Mouse (Mus musculus): ENCODE measurements around the gene Usp18. TPM values are rescaled to one million over a fixed set of nuclear protein-coding genes. Genes with fewer than 3 reads are reported as not detected.

Gene Usp18
- polyA plus RNA-seq, 1 experiment from 2014 or later, result 6.2 TPM

- 0 out of 2 replicates have a peak, but pooled peaks cover 5% of the 10 kb centered on the region for H3K9me3 ChIP-seq (ENCODE audit: control insufficient read depth, low read length)
- DNase-seq (no peak), ATAC-seq (ENCODE audit: low FRiP score, low TSS enrichment) (no peak)
- H3K27ac ChIP-seq (replicated peaks; ENCODE audit: low read depth, low read length), result no peak overlapping the region
- H3K9ac ChIP-seq (replicated peaks; ENCODE audit: low read length), result no peak overlapping the region
- H3K27me3 ChIP-seq (ENCODE audit: control insufficient read depth, insufficient read depth, low read length), result no peaks in the 10 kb centered on the region
- H3K4me1 ChIP-seq (ENCODE audit: control insufficient read depth, insufficient read depth, low read length), result no peaks in the 10 kb centered on the region
- no peak overlapping the region for H3K4me3 ChIP-seq (replicated peaks; ENCODE audit: low read depth, low read length)
- 93% methylated on average over 10 of the region's 10 CpGs for WGBS
- no peak overlapping the region for H3K4me2 ChIP-seq (ENCODE audit: low read length)
- H3K36me3 ChIP-seq (ENCODE audit: control insufficient read depth, insufficient read depth, low read length), result no peaks in the 10 kb centered on the region
Measured at GRCm38 (mm10) chr6:121262004-121262403, 16.3 kb downstream of the Usp18 start.

- no peaks in the 10 kb centered on the region for H3K4me1 ChIP-seq (ENCODE audit: control insufficient read depth, insufficient read depth, low read length)
- 91% methylated on average over 11 of the region's 11 CpGs for WGBS
- DNase-seq (no peak), ATAC-seq (ENCODE audit: low FRiP score, low TSS enrichment) (no peak)
- 0 out of 2 replicates have a peak, but pooled peaks cover 5% of the 10 kb centered on the region for H3K9me3 ChIP-seq (ENCODE audit: control insufficient read depth, low read length)
- no peaks in the 10 kb centered on the region for H3K36me3 ChIP-seq (ENCODE audit: control insufficient read depth, insufficient read depth, low read length)
- H3K27me3 ChIP-seq (ENCODE audit: control insufficient read depth, insufficient read depth, low read length), result no peaks in the 10 kb centered on the region
- H3K27ac ChIP-seq (replicated peaks; ENCODE audit: low read depth, low read length), result no peak overlapping the region
- no peak overlapping the region for H3K9ac ChIP-seq (replicated peaks; ENCODE audit: low read length)
- H3K4me2 ChIP-seq (ENCODE audit: low read length), result no peak overlapping the region
- no peak overlapping the region for H3K4me3 ChIP-seq (replicated peaks; ENCODE audit: low read depth, low read length)
Measured at GRCm38 (mm10) chr6:121262496-121262895, 16.8 kb downstream of the Usp18 start.

GRCm38 (mm10) chr6:121270156-121270555 is 24.4 kb downstream of the Usp18 start:
- 0 out of 2 replicates have a peak, but pooled peaks cover 5% of the 10 kb centered on the region for H3K9me3 ChIP-seq (ENCODE audit: control insufficient read depth, low read length)
- ATAC-seq (ENCODE audit: low FRiP score, low TSS enrichment) (no peak), DNase-seq (no peak)
- no peaks in the 10 kb centered on the region for H3K36me3 ChIP-seq (ENCODE audit: control insufficient read depth, insufficient read depth, low read length)
- no peak overlapping the region for H3K9ac ChIP-seq (replicated peaks; ENCODE audit: low read length)
- H3K4me3 ChIP-seq (replicated peaks; ENCODE audit: low read depth, low read length), result no peak overlapping the region
- H3K27ac ChIP-seq (replicated peaks; ENCODE audit: low read depth, low read length), result no peak overlapping the region
- WGBS, result 80% methylated on average over 6 of the region's 6 CpGs
- no peaks in the 10 kb centered on the region for H3K27me3 ChIP-seq (ENCODE audit: control insufficient read depth, insufficient read depth, low read length)
- no peak overlapping the region for H3K4me2 ChIP-seq (ENCODE audit: low read length)
- no peaks in the 10 kb centered on the region for H3K4me1 ChIP-seq (ENCODE audit: control insufficient read depth, insufficient read depth, low read length)

GRCm38 (mm10) chr6:121271707-121272074 is 26.0 kb downstream of the Usp18 start:
- H3K4me2 ChIP-seq (ENCODE audit: low read length), result peak overlapping the region; percentile 57
- no peak overlapping the region for H3K27ac ChIP-seq (replicated peaks; ENCODE audit: low read depth, low read length)
- H3K4me3 ChIP-seq (replicated peaks; ENCODE audit: low read depth, low read length), result no peak overlapping the region
- no peak for DNase-seq
- 16% methylated on average over 4 of the region's 4 CpGs for WGBS
- H3K9me3 ChIP-seq (ENCODE audit: control insufficient read depth, low read length), result no peaks in the 10 kb centered on the region
- H3K27me3 ChIP-seq (ENCODE audit: control insufficient read depth, insufficient read depth, low read length), result no peaks in the 10 kb centered on the region
- no peak overlapping the region for H3K9ac ChIP-seq (replicated peaks; ENCODE audit: low read length)
- ATAC-seq (ENCODE audit: low FRiP score, low TSS enrichment), result peak; percentile 31; the same call in 1 of the 2 replicates
- no peaks in the 10 kb centered on the region for H3K36me3 ChIP-seq (ENCODE audit: control insufficient read depth, insufficient read depth, low read length)
- H3K4me1 ChIP-seq (ENCODE audit: control insufficient read depth, insufficient read depth, low read length), result no peaks in the 10 kb centered on the region

DNA sequence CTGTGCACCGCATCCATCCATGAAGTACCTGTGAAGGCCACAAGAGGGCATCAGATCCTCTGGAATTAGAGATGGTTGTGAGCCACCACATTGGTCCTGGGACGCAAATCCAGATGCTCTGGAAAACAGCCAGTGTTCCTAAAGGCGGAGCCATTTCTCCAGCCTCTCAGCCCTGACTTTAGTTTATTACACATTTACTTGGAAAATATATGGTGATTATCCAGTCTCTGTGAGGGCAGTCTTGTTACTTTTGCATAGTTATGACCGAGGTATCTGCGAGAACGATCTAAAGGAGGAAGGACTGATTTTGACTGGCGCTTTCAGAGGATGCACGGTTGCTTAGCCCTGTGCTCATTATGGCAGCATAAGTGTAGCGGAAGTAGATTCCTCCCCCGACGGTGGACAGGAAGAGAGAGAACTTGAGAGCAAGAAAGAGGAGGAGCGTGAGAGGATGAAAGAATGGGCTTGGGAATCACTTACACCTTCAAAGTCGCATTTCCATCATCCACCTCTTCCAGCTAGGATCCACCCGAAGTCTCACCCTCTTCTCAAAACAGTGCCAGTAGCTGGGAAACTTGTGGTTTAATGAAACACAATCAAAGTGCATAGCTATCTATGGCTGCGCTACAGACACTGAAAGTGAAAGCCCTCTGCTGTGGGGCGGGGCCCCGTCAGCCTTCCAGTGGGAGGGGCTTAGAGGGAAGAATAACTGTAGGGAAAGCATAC is 26.5 kb downstream of the Usp18 start:
- peak; percentile 90 for ATAC-seq (ENCODE audit: low FRiP score, low TSS enrichment)
- H3K4me2 ChIP-seq (ENCODE audit: low read length), result peak overlapping the region; percentile 57
- peak; percentile 95 for DNase-seq
- H3K4me3 ChIP-seq (replicated peaks; ENCODE audit: low read depth, low read length), result peak overlapping the region; percentile 33
- H3K27me3 ChIP-seq (ENCODE audit: control insufficient read depth, insufficient read depth, low read length), result no peaks in the 10 kb centered on the region
- 0 out of 2 replicates have a peak overlapping the region, but pooled peaks have one; percentile 6 for H3K9ac ChIP-seq (replicated peaks; ENCODE audit: low read length)
- 20% methylated on average over 17 of the region's 17 CpGs for WGBS
- no peaks in the 10 kb centered on the region for H3K36me3 ChIP-seq (ENCODE audit: control insufficient read depth, insufficient read depth, low read length)
- H3K27ac ChIP-seq (replicated peaks; ENCODE audit: low read depth, low read length), result peak overlapping the region; percentile 71
- no peaks in the 10 kb centered on the region for H3K4me1 ChIP-seq (ENCODE audit: control insufficient read depth, insufficient read depth, low read length)
- H3K9me3 ChIP-seq (ENCODE audit: control insufficient read depth, low read length), result no peaks in the 10 kb centered on the region

DNA sequence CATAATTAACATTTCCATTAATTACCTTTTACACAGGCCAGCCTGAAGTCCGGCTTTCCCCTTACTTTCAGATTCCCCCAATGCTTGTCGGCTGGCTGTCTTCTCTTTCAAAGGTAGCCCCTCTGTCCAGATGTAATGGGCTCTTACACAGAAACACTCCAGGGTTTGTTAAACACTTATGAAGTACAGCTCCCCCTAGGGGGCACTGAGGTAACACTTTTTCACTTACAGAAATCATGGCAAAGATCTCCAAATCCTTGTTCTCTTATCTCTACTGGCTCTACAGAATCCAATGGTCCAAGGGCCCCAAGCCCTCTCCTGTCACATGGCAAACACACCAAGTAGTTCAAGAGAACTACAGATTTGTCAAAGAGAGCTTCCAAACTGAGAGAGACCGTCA is 28.6 kb downstream of the Usp18 start:
- Histone ChIP-seq H3K27me3 (ENCODE audit: control insufficient read depth, insufficient read depth, low read length) (no peaks in the 10 kb centered on the region), H3K4me2 (ENCODE audit: low read length) (no peak overlapping the region), H3K36me3 (ENCODE audit: control insufficient read depth, insufficient read depth, low read length) (no peaks in the 10 kb centered on the region), H3K27ac (replicated peaks; ENCODE audit: low read depth, low read length) (no peak overlapping the region), H3K9ac (replicated peaks; ENCODE audit: low read length) (no peak overlapping the region), H3K4me3 (replicated peaks; ENCODE audit: low read depth, low read length) (no peak overlapping the region), H3K4me1 (ENCODE audit: control insufficient read depth, insufficient read depth, low read length) (no peaks in the 10 kb centered on the region), H3K9me3 (ENCODE audit: control insufficient read depth, low read length) (no peaks in the 10 kb centered on the region)
- WGBS, result 85% methylated on average over 3 of the region's 3 CpGs
- ATAC-seq (ENCODE audit: low FRiP score, low TSS enrichment), result no peak
- peak; percentile 60 for DNase-seq

DNA sequence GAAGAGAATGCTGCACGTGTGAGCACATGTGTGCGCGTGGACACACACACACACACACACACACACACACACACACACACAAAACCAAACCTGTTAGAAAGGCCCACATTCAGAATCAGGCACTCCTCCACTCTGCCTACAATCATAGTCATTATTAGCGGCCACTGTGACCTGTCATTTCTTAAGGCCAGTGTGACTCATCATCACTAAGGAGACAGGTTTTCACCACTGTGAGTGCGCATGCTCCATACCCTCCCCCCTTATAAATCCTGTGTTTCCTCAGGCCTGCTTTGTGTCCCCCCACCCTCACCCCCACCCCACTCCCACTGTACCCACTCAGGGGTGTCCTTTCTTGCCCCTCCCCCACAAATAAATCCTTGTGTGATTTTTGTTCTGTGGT is 38.4 kb downstream of the Usp18 start:
- H3K9me3 ChIP-seq (ENCODE audit: control insufficient read depth, low read length), result no peaks in the 10 kb centered on the region
- no peak overlapping the region for H3K27ac ChIP-seq (replicated peaks; ENCODE audit: low read depth, low read length)
- H3K36me3 ChIP-seq (ENCODE audit: control insufficient read depth, insufficient read depth, low read length), result no peaks in the 10 kb centered on the region
- no peak overlapping the region for H3K4me3 ChIP-seq (replicated peaks; ENCODE audit: low read depth, low read length)
- WGBS, result 98% methylated on average over 5 of the region's 5 CpGs
- H3K4me2 ChIP-seq (ENCODE audit: low read length), result no peak overlapping the region
- no peak overlapping the region for H3K9ac ChIP-seq (replicated peaks; ENCODE audit: low read length)
- no peaks in the 10 kb centered on the region for H3K27me3 ChIP-seq (ENCODE audit: control insufficient read depth, insufficient read depth, low read length)
- no peak for ATAC-seq (ENCODE audit: low FRiP score, low TSS enrichment)
- H3K4me1 ChIP-seq (ENCODE audit: control insufficient read depth, insufficient read depth, low read length), result no peaks in the 10 kb centered on the region
- DNase-seq, result no peak

- Histone ChIP-seq H3K36me3 (ENCODE audit: control insufficient read depth, insufficient read depth, low read length) (no peaks in the 10 kb centered on the region), H3K9ac (replicated peaks; ENCODE audit: low read length) (no peak overlapping the region), H3K4me3 (replicated peaks; ENCODE audit: low read depth, low read length) (no peak overlapping the region), H3K27me3 (ENCODE audit: control insufficient read depth, insufficient read depth, low read length) (no peaks in the 10 kb centered on the region), H3K27ac (replicated peaks; ENCODE audit: low read depth, low read length) (no peak overlapping the region), H3K4me1 (ENCODE audit: control insufficient read depth, insufficient read depth, low read length) (0 out of 2 replicates have a peak, but pooled peaks cover 2% of the 10 kb centered on the region), H3K4me2 (ENCODE audit: low read length) (no peak overlapping the region), H3K9me3 (ENCODE audit: control insufficient read depth, low read length) (no peaks in the 10 kb centered on the region)
- no peak for DNase-seq
- no peak for ATAC-seq (ENCODE audit: low FRiP score, low TSS enrichment)
- 28% methylated on average over 7 of the region's 7 CpGs for WGBS
Measured at GRCm38 (mm10) chr6:121299317-121299716, 53.6 kb downstream of the Usp18 start.

- no peak for ATAC-seq (ENCODE audit: low FRiP score, low TSS enrichment)
- H3K4me3 ChIP-seq (replicated peaks; ENCODE audit: low read depth, low read length), result no peak within 1 kb of the TSS
- no peak within 1 kb of the TSS for H3K9ac ChIP-seq (replicated peaks; ENCODE audit: low read length)
- H3K27me3 ChIP-seq (ENCODE audit: control insufficient read depth, insufficient read depth, low read length), result no peaks in the 10 kb centered on the region
- 0 out of 2 replicates have a peak, but pooled peaks cover 2% of the 10 kb centered on the region for H3K4me1 ChIP-seq (ENCODE audit: control insufficient read depth, insufficient read depth, low read length)
- no peak within 1 kb of the TSS for H3K4me2 ChIP-seq (ENCODE audit: low read length)
- no peak within 1 kb of the TSS for H3K27ac ChIP-seq (replicated peaks; ENCODE audit: low read depth, low read length)
- WGBS, result 3% methylated on average over 11 of the region's 11 CpGs
- DNase-seq, result peak; percentile 32
- no peaks in the 10 kb centered on the region for H3K9me3 ChIP-seq (ENCODE audit: control insufficient read depth, low read length)
- no peaks in the 10 kb centered on the region for H3K36me3 ChIP-seq (ENCODE audit: control insufficient read depth, insufficient read depth, low read length)
Measured at GRCm38 (mm10) chr6:121299954-121300353, 54.2 kb downstream of the Usp18 start, which contains the start of gene Slc6a13. Gene Slc6a13 (plus strand): TSS chr6:121300227.
